Mouse (Mus musculus) left cerebral cortex, postnatal 36 days (tissue): ENCODE data around the gene Mast4. TPM values are rescaled to one million over a fixed set of nuclear protein-coding genes. Genes with fewer than 3 reads are reported as not detected.

Experiments used
- DNase-seq, 2 experiments: peaks; one replicate each; pipeline ENCODE4 v3.0.0; 2021 to 2022; ENCODE audit warnings: low spot score in 2 of 2, mixed read lengths in 1 of 2
- intact Hi-C: fragments of 180-260 bp; cut with DNase I; formaldehyde crosslinking; loops from one replicate; pipeline ENCODE4 v1.15.1; 2025
- total RNA-seq, 2 experiments: library from RNA; stranded (reverse); gene quantifications; 2 replicates each; pipeline ENCODE4 v1.2.3; 2021

Mast4 gene
- total RNA-seq, 2 experiments from 2014 or later: 45.7 to 56.6 TPM

DNA sequence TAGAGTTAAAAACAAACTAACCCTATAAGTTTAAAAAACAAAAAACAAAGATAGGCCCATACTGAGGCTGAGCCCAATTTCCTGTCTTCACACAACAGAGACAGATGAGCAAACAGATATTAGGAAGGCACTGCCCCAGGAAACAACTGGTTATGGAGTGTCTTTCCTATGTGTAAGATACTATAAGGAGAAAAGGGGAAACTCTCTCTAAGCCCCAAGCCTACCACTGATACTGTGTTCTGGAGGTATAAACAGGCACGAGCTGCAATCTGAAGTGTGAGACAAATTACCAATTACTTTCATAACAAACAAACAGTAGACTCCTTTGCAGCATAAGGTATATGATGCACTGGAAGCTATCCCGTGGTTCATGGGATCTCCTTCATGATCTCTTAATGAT is 471.9 kb downstream of the Mast4 start:
- DNase-seq: no peak
- intact Hi-C loops: no loop called here

DNA sequence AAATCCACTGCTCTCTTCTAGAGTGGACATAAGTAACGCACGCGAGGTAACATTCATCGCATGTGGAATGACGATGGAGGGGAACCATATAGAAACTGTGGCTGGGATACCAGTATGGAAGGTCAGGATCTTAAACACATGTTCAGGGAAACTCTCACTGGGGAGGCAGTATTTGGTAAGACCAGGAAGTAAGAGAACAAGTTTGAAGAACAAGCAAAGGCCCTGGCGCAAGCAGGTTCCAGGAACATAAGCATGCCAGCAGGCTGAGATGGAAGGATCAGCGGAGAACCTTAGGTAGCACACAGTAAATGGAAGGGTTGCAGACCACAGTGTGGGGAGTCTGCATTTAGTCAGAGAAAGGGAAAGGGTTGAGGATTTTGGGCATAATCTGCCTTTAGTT is 473.6 kb downstream of the Mast4 start:
- intact Hi-C loops: no loop called here
- DNase-seq: no peak

DNA sequence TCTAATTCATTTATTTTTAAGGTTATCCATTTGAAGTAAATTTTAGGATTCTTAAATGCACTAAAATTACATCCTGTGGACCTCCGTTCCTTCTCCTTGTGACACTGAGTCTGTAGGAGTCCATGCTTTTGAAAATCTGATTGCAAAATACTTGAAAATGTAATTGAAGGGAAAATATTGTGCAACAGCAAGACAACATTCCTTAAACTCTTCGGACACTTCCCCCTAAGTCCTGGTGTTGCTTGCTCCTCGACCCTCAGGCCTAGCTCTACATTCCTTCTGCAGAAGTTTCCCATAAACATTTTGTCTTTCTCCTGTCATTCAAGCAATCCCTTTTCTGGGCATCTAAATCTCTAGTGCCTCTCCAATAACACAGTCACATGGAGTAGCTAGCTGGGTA is 474.2 kb downstream of the Mast4 start:
- no peak for DNase-seq
- intact Hi-C loops: no loop called here

DNA sequence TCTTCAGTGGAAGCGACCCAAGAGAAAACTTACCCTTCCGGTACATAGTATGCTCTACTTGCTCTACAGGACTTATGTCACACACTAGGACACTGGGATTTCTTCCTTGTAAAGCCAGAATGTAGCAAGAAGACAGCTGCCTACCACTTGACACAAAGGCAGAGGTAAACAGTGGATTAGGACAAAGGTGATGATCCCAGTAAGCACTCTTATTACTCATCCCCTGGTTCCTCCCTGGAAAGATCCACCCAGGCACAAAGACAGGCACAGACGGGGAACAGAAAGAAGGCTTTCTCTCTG is 476.8 kb downstream of the Mast4 start:
- intact Hi-C loops: no loop called here
- no peak for DNase-seq

DNA sequence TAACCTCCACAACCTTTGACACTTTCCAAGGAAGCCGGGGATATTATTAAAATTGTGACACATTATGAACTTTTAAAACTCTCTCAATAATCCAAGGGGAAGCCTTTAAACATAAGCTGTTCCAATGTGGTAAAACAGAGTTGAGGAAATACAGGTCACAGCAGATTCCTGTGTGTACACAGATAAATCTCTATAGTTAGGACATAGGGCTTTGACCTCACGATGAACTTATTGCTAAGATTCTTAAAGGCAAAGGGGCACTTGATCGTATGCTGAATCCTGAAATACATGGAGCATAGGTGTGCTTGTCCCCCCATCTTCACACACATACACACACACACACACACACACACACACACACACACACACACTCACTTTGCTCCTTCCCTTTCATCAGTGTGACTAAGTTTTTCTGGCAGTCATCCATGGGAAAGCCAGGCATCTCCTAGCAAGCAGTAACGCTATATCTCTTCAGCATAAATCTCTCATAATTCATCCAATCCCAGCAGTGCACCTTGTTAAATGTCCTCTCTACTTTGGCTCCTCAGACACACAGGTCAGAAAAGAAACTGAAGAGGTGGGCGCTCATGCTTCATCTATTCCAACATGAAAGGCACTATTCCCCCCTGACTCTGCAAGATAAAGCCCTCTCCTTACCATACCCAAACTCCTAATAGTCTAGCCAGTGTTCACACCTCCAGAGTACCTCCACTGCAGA is 477.3 kb downstream of the Mast4 start:
- intact Hi-C loops: no loop called here
- DNase-seq: no peak

DNA sequence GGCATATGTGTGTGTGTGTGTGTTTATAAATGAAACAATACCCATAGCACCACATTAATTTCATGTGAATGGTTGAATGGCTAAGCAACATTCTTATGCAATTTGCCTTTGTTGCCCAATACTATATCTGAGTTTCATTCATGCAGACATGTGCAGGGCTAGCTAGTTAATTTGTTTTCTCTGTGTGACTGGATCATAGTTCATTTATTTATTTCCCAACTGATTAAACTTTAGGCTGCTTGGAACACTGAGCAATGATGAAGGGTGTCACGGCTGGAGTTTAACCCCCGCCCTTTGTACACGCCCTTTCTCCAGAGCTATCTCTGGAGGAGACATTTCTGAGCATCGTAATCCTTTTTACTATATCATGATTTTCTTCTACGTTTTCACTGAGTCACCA is 481.4 kb downstream of the Mast4 start:
- DNase-seq: no peak
- intact Hi-C loops: no loop called here

DNA sequence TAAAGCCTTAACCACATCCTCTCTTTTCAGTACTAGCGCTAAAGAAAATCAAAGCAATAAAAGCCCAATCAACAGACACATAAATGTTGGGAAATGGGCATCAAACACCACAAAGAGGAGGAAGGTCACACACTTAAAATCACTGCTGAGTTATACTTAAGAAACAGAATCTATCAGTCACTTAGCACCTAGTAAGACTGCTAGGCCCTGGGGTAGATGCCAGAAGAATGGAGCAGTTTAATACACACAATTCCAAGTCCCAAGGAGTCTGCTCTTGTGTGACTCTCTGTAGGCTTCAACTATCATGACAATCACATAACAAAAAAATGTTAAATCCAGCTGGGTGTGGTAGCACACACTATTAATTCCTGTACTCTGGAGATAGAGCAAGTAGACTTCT is 483.0 kb downstream of the Mast4 start:
- intact Hi-C loops: no loop called here
- DNase-seq: no peak

DNA sequence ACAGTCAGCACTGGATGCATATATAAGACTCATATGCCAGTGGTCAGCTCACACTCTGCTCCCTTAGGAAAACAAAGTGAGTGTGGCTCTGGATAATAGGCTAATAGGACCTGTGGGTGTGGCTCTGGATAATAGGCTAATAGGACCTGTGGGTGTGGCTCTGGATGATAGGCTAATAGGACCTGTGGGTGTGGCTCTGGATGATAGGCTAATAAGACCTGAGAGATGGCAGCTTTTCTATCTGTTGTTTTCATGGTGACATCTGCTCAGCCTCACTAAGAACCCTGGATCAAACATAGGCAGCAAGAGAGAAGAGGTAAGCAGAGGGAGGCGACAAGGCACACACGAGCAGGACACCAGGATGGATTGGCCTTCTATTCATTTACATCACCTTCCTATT is 483.7 kb downstream of the Mast4 start:
- intact Hi-C loops: no loop called here
- no peak for DNase-seq

DNA sequence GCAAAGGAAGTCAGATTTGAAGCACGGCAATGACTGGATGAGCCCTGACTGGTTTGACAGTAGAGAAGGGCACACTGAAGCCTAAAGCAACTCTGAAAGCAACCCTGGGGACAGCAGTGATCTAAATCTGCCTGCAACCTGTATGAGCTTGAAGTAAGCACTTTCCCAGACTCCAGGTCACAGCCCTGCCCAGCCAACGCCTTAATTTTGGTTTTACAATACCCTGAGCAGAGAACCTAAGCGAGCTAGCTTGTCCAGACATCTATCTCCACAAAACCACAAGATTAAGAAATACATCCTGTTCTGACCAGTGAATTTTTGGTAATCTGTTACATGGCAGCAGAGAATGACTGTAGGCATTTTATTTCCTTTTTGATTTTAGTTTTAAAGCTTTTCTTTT is 485.2 kb downstream of the Mast4 start:
- DNase-seq: no peak
- intact Hi-C loops: no loop called here

DNA sequence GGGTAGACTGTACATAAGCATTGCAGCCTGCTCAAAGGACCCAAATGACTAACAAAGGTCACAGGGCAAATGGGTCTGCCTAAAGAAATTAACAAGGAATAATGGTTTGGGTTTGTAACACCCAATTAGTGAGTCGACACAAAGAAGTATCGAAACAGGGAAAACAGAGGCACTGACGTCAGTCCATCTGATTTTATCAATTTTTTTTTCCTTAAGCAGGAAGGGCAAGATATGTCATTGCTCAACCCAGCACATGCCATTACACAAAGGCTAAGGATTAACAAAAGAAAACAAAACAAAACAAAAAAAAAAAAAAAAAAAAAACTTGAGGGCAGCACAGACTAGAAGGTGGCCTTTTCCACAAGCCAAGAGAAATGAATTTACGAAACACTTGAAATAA is 487.8 kb downstream of the Mast4 start:
- no peak for DNase-seq
- intact Hi-C loops: no loop called here

DNA sequence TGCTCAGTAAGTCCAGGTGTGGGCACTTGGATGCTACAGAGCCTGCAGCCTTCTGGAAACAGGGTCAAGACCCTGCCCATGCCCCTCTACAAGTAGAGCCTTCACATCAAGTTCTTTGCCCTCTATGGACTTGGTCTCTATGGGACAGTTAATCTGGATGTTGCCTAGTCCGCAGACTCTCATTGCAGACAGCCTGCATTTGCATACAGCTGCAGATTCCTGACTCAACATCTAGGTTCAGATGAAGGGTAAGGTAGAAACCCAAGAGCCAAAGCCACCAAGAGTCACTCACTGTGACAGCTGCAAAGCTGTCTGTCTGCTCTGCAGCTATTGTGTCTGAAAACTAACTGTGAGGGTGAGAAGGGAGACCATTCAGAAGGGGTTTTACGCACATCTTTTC is 491.6 kb downstream of the Mast4 start:
- no peak for DNase-seq
- intact Hi-C loops: no loop called here

DNA sequence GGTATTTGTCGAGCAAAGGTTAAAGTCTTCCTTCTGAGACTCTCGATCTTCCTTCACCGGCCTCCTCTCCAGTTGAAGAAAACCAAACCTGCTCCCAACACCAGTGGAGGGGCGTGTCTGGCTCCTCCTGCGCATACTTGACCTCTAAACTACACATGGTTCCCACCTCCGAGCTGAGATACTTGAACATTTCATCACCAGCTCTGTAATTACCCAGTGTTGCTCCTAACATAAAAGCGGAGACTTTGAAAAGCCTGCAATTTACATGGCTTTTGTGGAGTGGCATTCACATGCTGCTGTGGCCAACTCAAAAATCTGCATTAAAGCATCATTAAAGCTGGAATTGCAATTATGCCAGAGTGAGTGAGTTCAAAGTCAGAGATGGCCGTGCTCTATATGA is 492.1 kb downstream of the Mast4 start:
- intact Hi-C loops: no loop called here
- DNase-seq: no peak

DNA sequence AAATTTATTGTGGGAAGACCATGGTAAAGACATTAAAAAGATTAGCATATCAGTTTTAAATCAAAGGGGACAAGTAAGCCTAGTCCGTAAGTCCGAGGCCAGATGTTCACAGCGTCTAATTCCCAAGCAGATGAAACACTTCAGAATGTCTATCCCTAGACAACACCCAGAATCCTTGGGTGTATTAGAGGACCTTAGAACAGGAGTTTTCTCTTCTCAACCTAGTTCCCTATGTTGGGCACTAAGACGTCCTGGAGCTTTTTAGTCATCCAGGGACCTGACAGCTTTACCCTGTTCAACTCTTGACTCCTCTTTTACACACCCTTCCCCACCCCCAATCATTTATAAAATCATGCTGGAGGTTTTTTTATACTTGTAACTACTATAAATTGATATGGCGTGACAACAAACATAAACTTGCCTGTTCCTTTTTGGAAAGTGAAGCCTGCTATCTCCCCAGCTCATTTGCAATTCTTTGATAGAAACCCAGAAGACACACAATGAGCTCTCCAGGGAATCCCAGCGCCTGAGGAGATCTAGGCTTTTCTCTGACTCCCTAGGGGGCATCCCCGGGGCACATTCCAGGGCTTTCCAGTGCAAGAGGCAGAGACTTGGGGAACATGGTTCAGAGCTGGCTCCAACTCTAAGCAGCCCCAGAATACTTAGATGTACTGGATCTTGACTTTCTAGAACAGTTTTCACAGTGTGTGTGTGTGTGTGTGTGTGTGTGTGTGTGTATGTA is 494.4 kb downstream of the Mast4 start:
- DNase-seq: no peak
- intact Hi-C loops: no loop called here

DNA sequence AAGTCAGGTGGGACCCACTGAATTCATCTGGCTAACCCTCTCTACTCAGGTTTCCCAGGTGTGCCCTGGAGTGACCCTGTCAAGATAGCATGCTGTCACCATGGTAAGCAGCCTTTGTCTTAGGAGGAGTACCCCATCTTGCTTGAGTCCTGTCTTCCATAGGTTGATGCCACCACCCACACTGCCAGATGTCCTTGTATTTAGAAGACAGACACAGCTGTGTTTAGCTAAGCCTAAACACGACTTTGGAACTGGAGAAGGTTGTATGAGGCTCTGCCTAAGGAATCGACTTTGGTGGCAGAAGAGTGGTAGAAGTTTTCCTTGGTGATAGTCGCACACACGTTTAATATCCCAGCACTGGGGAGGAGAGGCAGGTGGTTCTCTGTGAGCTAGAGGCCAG is 496.9 kb downstream of the Mast4 start:
- intact Hi-C loops: no loop called here
- DNase-seq: no peak

DNA sequence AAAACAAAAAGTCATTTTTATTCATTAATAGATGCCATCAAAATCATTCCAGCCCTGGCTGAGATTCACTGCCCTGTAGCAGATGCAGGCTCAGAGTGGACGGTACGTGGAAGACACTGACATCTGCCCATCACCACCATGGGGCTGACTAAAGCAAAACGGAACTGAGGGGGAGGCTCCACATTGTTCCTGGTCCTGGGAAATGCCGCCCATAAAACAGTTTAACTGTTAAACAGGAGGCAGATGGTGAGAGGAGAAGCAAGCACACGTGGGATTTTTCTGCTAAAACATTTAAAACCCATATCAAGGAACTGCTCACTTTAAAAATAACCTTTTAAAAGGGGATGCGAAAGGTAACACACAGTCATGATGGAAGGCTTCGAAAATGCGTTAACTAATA is 499.0 kb downstream of the Mast4 start:
- peak in 1 of 2 experiments; percentile 19 for DNase-seq
- intact Hi-C loops: no loop called here

DNA sequence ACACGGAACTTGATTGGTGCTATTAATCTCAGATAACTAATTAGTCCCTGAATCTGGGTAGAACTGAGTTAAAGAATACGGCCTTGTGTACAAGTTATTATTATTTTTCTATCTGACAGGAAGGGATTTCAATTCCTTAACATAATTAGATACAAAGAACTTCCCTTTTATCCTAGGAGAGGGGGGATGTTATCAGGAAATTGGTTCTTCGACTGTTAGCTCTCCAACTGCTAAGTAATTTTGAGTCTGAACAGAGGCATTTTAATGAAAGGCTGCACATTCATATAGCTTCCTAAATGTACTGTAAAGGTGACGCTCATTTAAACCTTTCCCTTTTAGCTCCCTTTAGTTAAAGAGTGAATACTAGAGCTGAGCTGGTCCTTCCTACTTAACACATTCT is 516.0 kb downstream of the Mast4 start:
- no peak for DNase-seq
- intact Hi-C loops: no loop called here

DNA sequence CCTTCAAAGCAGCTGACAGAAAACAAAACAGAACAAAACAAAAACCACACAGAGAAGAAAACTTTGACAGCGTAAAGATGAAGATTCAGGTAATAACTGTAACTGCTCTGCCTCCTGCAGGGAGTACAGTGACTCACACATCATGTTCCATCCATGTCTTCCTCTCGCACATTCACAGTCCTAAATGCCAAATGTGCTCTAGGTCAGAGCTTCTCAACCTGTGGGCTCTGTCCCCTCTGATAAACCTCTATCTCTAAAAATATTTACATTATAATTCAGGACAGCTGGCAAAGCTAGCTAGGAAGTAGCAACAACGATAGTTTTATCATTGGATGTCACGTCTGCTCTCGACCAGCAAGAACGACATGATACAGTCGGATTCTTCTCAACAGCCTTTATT is 517.6 kb downstream of the Mast4 start:
- DNase-seq: no peak
- intact Hi-C loops: no loop called here

DNA sequence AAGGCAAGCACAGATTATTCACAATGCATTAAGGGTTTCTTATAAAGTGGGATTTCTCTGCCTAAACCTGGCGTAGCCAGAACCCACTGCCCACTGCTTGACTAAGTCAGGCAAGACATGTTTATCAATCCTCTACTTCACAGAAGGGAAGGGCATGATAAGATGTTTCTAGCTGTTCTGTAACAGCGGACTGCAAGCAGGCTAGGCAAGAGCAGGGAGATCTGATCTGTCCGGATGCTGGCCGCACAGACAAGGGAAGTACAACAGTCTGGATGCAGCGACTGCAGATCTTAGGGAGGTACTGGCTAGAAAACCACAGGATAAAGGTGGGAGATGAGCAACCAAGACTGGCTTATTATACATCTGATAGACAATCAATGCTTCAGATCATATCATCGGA is 519.1 kb downstream of the Mast4 start:
- intact Hi-C loops: no loop called here
- no peak for DNase-seq

DNA sequence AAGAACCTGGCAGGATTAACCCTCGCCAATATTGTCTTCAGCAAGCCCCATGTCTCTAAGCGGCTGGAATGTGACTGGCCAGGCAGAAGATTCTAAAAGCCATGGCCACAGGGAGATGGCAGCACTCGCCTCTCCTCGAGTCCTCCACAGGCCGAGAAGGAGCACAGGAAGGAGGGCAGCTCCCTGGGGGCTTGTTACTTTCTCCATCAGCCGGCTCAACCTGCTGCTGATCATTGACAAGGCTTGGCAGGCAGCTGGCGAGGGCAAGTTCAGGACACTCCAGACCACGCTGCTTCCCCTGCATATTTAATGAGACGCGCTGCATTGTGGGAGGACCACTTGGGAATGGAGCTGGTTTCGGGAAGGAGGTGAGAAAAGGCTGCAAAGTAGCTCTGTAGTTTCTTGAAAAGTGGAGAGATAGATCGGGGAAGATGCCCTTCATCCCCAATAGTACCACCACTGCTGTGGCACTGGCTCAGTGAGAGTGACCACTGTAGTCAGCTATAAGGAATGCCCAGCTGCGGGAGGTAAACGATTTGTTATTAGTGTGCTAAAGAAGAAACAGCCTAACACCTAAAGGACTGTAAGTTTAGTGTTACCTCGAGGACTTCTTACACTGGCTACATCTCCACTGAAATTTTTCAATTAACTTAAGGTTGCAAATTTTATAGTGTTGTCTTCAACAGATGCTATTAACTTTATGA is 523.0 kb downstream of the Mast4 start:
- intact Hi-C loops: loop anchor here (5.0 kb wide), 1 partner anchor 96 kb away; no protein-coding TSS in a partner anchor
- DNase-seq: peak; percentile 32 to 43

DNA sequence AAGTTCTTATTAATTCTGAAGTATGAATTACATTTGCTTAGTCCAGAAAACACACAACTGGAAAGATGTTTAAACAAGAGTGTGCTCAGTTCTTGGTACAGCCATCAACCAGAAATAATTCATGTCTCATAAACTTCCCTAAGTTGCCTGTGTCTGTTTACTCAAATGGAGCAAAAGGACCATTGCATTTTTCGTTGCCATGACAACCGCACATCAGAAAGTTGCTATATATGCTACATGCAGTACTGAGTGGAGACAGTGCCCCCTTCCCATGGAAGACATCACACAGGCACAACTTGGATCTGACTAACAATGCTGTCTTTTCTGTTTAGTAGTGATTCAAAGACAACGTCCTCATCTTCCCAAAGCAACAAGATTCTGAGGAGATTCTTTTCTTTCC is 527.6 kb downstream of the Mast4 start:
- intact Hi-C loops: no loop called here
- DNase-seq: no peak

DNA sequence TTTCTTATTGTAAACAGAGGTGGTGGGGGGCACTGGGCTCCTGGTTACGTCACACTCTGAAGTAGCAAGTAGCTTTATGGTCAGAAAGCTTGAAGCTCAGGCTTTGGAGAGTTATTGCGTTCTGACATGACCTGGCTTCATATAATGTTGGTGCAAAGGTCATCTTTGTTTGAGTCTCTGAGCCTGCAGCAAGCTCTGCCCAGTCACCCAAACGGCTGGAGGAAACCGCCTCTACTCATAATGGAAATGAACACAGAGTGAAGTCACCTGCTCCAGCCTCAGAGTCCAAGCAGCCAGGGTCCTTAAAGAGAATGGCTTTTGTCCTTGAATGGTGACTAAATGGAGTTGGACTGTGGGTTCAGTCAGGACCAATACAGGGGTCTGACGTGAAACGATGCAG is 529.1 kb downstream of the Mast4 start:
- intact Hi-C loops: no loop called here
- DNase-seq: no peak
